Mouse (Mus musculus): ENCODE results near the gene Ppm1l. TPM values are rescaled to one million over a fixed set of nuclear protein-coding genes. Genes with fewer than 3 reads are reported as not detected.
A peak's percentile ranks its signal among the peaks of the same experiment; 100 is the strongest.

The Ppm1l gene
- polyA plus RNA-seq, 1 experiment from 2014 or later, result 4.8 TPM

- Histone ChIP-seq H3K27me3 (no peaks in the 10 kb centered on the region), H3K4me3 (replicated peaks) (no peak overlapping the region), H3K4me1 (replicated peaks) (no peaks in the 10 kb centered on the region), H3K27ac (replicated peaks) (no peak overlapping the region), H3K36me3 (replicated peaks) (no peaks in the 10 kb centered on the region), H3K9ac (no peak overlapping the region), H3K9me3 (replicated peaks) (no peaks in the 10 kb centered on the region), H3K4me2 (no peak overlapping the region)
- 41% methylated on average over 1 of the region's 1 CpGs for WGBS (ENCODE audit: insufficient replicate concordance)
- no peak for ATAC-seq (ENCODE audit: insufficient read depth)
Observed at GRCm38 (mm10) chr3:69292628-69293027, 24.0 kb upstream of the Ppm1l start.

DNA sequence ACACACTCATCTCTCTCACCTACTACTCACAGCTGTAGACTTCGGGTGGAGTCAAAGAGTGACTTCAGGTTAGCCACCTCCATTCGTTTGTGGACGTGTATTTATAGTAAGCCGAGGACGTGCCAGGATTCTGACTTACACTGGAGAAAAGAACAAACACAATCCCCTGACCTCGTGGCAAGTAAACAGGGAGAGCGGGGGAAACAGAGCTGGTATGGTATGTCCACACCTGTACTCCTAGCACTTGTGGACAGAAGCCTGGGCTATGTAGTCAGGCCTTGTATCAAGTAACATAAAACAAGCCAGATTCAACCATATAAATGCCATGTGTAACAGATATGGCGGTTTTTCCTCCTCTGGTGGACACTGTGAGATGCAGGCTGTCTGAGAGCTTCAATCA, 20.4 kb upstream of the Ppm1l start:
- WGBS (ENCODE audit: insufficient replicate concordance), result 47% methylated on average over 8 of the region's 8 CpGs
- no peaks in the 10 kb centered on the region for H3K4me1 ChIP-seq (replicated peaks)
- H3K4me3 ChIP-seq (replicated peaks), result no peak overlapping the region
- H3K27me3 ChIP-seq, result no peaks in the 10 kb centered on the region
- peak; percentile 67 for ATAC-seq (ENCODE audit: insufficient read depth)
- no peak overlapping the region for H3K9ac ChIP-seq
- H3K36me3 ChIP-seq (replicated peaks), result no peaks in the 10 kb centered on the region
- no peak overlapping the region for H3K27ac ChIP-seq (replicated peaks)
- no peaks in the 10 kb centered on the region for H3K9me3 ChIP-seq (replicated peaks)
- no peak overlapping the region for H3K4me2 ChIP-seq

- Histone ChIP-seq H3K27me3 (no peaks in the 10 kb centered on the region), H3K36me3 (replicated peaks) (no peaks in the 10 kb centered on the region), H3K4me3 (replicated peaks) (no peak overlapping the region), H3K27ac (replicated peaks) (no peak overlapping the region), H3K9ac (no peak overlapping the region), H3K4me1 (replicated peaks) (no peaks in the 10 kb centered on the region), H3K9me3 (replicated peaks) (no peaks in the 10 kb centered on the region), H3K4me2 (no peak overlapping the region)
- 41% methylated on average over 1 of the region's 1 CpGs for WGBS (ENCODE audit: insufficient replicate concordance)
- no peak for ATAC-seq (ENCODE audit: insufficient read depth)
Observed at GRCm38 (mm10) chr3:69300121-69300520, 16.5 kb upstream of the Ppm1l start.

DNA sequence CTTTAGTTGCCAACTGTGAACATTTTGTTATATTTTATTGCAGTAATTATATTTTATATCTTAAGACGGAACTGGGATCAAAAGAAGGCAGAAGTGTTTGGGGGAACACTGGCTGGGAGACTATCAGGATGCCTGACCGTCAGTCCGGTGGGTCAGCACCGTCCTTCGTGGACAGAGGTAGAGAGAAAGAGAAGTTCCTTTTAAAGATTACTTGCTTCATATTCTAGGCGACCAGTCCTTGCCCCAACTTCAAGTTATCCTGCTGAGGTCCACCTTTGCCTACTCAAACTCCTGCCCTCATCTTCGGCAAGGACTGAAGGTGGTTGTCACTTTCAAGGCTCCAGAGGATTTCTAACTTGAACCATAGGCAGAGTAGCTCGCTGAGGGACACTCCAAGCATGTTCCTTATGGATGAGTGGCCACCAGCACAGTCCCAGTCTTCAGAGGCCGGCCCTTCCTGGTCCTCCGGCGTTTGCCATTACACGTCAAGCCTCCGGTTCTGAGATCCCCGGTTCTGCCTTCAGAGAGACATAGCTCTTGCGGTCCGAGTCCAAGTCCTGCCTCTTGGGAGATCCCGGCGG, 761 bp upstream of the Ppm1l start:
- WGBS (ENCODE audit: insufficient replicate concordance), result 1% methylated on average over 18 of the region's 18 CpGs
- Histone ChIP-seq H3K27me3 (no peaks in the 10 kb centered on the region), H3K9ac (peak overlapping the region; percentile 76), H3K4me3 (replicated peaks) (peak overlapping the region; percentile 79), H3K36me3 (replicated peaks) (no peaks in the 10 kb centered on the region), H3K27ac (replicated peaks) (peak overlapping the region; percentile 85), H3K4me2 (peak overlapping the region; percentile 89), H3K9me3 (replicated peaks) (no peaks in the 10 kb centered on the region), H3K4me1 (replicated peaks) (peaks cover 39% of the 10 kb centered on the region)
- ATAC-seq (ENCODE audit: insufficient read depth), result peak; percentile 15

GRCm38 (mm10) chr3:69317251-69318125, 827 bp downstream of the Ppm1l start:
- Histone ChIP-seq H3K27ac (replicated peaks) (peak overlapping the region; percentile 90), H3K4me1 (replicated peaks) (peaks cover 54% of the 10 kb centered on the region), H3K4me2 (peak overlapping the region; percentile 89), H3K27me3 (no peaks in the 10 kb centered on the region), H3K36me3 (replicated peaks) (no peaks in the 10 kb centered on the region), H3K9ac (peak overlapping the region; percentile 90), H3K4me3 (replicated peaks) (peak overlapping the region; percentile 79), H3K9me3 (replicated peaks) (no peaks in the 10 kb centered on the region)
- ATAC-seq (ENCODE audit: insufficient read depth), result peak; percentile 8
- under 1% methylated on average over 72 of the region's 73 CpGs for WGBS (ENCODE audit: insufficient replicate concordance)

DNA sequence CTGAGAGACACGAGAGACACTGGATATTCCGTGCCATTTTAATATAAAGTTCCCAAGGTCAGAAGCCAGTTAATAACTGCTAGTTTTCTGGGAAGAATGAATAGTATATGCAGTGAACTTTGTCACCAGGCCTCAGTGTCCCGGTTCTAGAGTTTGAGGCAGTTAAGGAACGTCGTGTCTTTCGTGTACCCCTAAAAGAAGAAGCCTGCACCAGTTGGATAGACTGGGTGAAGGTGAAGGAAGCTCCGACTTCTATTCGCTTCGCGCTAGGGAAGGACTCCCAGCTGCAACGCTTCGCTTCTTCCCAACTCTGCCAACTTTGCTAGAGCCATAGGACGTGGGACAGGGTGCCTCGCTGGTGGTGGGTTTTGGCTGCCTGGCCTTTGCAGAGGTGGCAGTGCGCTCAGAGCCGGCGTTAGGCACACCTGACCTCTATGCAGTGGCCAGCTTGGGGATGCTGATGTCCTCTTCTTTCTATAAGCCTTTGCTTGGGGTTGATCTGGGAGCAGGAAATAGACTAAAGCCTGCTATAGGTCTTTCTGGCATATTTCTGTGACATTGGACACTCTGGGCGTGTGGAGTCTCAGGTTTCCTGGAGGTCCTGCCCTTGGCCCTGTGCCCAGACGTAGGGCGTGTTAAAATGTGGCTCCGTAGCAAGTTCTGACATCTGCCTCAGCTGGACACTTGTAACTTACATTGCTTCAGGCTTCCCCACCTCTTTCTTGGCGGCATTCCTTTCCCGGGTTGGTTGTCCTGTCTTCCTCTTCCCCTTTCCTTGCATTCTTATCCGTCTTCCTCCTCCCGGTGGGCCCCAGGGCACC, 1.7 kb downstream of the Ppm1l start:
- ATAC-seq (ENCODE audit: insufficient read depth), result peak; percentile 29
- Histone ChIP-seq H3K9ac (peak overlapping the region; percentile 90), H3K4me2 (peak overlapping the region; percentile 89), H3K9me3 (replicated peaks) (no peaks in the 10 kb centered on the region), H3K27ac (replicated peaks) (peak overlapping the region; percentile 90), H3K4me1 (replicated peaks) (peaks cover 62% of the 10 kb centered on the region), H3K36me3 (replicated peaks) (no peaks in the 10 kb centered on the region), H3K4me3 (replicated peaks) (peak overlapping the region; percentile 79), H3K27me3 (no peaks in the 10 kb centered on the region)
- 6% methylated on average over 25 of the region's 25 CpGs for WGBS (ENCODE audit: insufficient replicate concordance)

DNA sequence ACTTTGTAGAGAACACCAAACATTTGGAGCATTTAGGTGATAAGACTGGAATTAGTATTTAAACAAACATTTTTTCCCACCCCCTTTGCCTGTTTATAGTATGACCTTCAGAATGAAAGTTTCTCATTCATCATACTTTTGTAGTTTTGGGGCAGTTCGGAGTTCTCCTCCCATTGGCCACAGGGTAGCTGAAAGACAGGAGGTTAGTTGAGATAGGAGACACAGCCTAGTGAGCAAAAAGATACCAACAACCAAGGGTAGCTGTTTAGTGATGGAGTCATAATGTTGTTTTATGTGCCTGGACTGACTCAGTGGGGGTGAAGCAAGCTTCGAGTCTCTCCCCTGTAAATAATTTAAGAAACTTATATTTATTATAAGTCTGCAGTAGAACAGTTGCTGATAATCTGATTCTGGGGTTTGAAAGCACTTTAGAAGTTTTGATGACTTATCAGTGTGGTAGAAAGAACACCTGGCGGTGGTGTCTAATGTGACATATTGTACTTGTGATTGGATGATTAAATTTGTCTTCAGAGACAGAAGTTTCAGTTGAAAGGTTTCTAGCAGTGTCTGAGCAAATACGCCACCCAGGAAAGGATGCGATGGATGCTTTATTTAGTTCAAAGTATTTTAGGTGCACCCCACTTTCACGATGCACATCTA, 2.5 kb downstream of the Ppm1l start:
- peak; percentile 45 for ATAC-seq (ENCODE audit: insufficient read depth)
- Histone ChIP-seq H3K4me2 (peak overlapping the region; percentile 89), H3K27me3 (no peaks in the 10 kb centered on the region), H3K4me1 (replicated peaks) (peaks cover 70% of the 10 kb centered on the region), H3K4me3 (replicated peaks) (peak overlapping the region; percentile 79), H3K9ac (peak overlapping the region; percentile 90), H3K9me3 (replicated peaks) (no peaks in the 10 kb centered on the region), H3K27ac (replicated peaks) (peak overlapping the region; percentile 90), H3K36me3 (replicated peaks) (no peaks in the 10 kb centered on the region)
- WGBS (ENCODE audit: insufficient replicate concordance), result 30% methylated on average over 6 of the region's 6 CpGs

- Histone ChIP-seq H3K9ac (no peak overlapping the region), H3K4me2 (no peak overlapping the region), H3K27ac (replicated peaks) (no peak overlapping the region; the same call in 1 of the 2 replicates), H3K4me1 (replicated peaks) (peaks cover 53% of the 10 kb centered on the region), H3K36me3 (replicated peaks) (no peaks in the 10 kb centered on the region), H3K9me3 (replicated peaks) (no peaks in the 10 kb centered on the region), H3K4me3 (replicated peaks) (no peak overlapping the region), H3K27me3 (no peaks in the 10 kb centered on the region)
- WGBS (ENCODE audit: insufficient replicate concordance), result 60% methylated on average over 3 of the region's 3 CpGs
- no peak for ATAC-seq (ENCODE audit: insufficient read depth)
Observed at GRCm38 (mm10) chr3:69323982-69324381, 7.3 kb downstream of the Ppm1l start.

DNA sequence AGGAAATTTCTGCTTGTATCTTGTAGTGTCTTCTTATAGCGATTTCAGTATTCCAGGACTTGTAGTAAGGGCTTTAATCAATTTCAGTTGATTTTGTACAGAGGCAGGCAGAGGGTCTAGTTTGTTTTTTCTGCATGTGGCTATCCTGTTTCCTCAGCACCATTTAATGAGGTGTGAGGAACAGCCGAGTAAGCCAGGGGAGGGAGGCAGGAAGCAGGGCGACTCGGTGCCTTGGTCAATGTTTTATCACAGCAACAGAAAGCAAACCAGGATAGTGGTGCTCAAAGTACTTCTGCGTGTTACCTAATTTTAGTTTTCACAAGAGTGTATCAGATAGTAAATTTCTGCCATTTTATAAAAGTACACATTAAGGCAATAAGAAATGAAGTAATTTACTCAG, 13.2 kb downstream of the Ppm1l start:
- no peak overlapping the region for H3K9ac ChIP-seq
- no peaks in the 10 kb centered on the region for H3K9me3 ChIP-seq (replicated peaks)
- no peak for ATAC-seq (ENCODE audit: insufficient read depth)
- no peak overlapping the region for H3K4me3 ChIP-seq (replicated peaks)
- peaks cover 26% of the 10 kb centered on the region for H3K4me1 ChIP-seq (replicated peaks)
- no peak overlapping the region for H3K27ac ChIP-seq (replicated peaks)
- H3K4me2 ChIP-seq, result no peak overlapping the region
- H3K27me3 ChIP-seq, result no peaks in the 10 kb centered on the region
- 26% methylated on average over 5 of the region's 5 CpGs for WGBS (ENCODE audit: insufficient replicate concordance)
- no peaks in the 10 kb centered on the region for H3K36me3 ChIP-seq (replicated peaks)

DNA sequence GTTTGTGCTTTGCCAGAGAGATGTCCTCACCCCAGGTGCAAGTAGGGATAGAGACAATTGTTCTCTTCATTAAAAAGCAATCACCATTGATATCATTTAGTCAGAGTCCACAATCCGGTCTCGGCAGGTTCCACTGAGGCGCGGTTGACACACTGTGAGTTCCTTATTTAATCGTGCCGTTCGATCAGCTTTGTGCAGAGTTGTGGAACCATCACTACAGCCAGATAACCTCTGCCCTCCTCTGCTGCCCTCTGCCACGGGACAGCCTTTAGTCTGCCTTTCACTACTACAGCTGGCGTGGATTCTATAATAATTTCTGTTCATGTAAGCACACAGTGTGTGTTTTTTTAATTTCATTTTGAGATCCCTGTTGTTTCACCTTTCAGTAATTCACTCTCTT, 17.2 kb downstream of the Ppm1l start:
- WGBS (ENCODE audit: insufficient replicate concordance), result 70% methylated on average over 9 of the region's 9 CpGs
- Histone ChIP-seq H3K4me1 (replicated peaks) (peaks cover 37% of the 10 kb centered on the region), H3K27ac (replicated peaks) (no peak overlapping the region), H3K36me3 (replicated peaks) (no peaks in the 10 kb centered on the region), H3K9me3 (replicated peaks) (no peaks in the 10 kb centered on the region), H3K9ac (no peak overlapping the region), H3K27me3 (no peaks in the 10 kb centered on the region), H3K4me3 (replicated peaks) (no peak overlapping the region), H3K4me2 (no peak overlapping the region)
- ATAC-seq (ENCODE audit: insufficient read depth), result peak; percentile 47; the same call in 1 of the 2 replicates

Data from liver, embryonic 15.5 days (tissue).